Mouse (Mus musculus) midbrain, embryonic 11.5 days (tissue): ENCODE measurements at regions not wholly inside any gene's neighbourhood (a gene's known extent, or its start where the extent isn't known, plus 50 kb on each side); places are given as distances from the start of the nearest gene placed in this dataset.

Source experiments
- ATAC-seq: fragments of 200-750 bp; cut with Nextera tagmentation; 2 replicates; pipeline ENCODE4 v1.8.0; 2017; ENCODE audit warnings: moderate TSS enrichment, moderate library complexity; ENCODE audit not compliant: low FRiP score
- DNase-seq: peaks from one replicate; pipeline ENCODE4 v3.0.0; 2015; ENCODE audit warnings: low spot score; ENCODE audit errors: missing footprints
- H3K27ac ChIP-seq: fragments of 300-500 bp; sonication (generic); 2 replicates; pipeline ENCODE4 v1.5.1; 2014; ENCODE audit warnings: low read depth, low read length
- H3K27me3 ChIP-seq: fragments of 300-500 bp; sonication (generic); 2 replicates; pipeline ENCODE4 v1.6.1; 2014; ENCODE audit warnings: mild to moderate bottlenecking, low read length, moderate library complexity, mixed read lengths; ENCODE audit not compliant: control insufficient read depth, insufficient read depth
- H3K36me3 ChIP-seq: fragments of 300-500 bp; sonication (generic); 2 replicates; pipeline ENCODE4 v1.6.1; 2014; ENCODE audit warnings: mild to moderate bottlenecking, low read length, moderate library complexity, mixed read lengths; ENCODE audit not compliant: control insufficient read depth, insufficient read depth
- H3K4me1 ChIP-seq: fragments of 300-500 bp; sonication (generic); 2 replicates; pipeline ENCODE4 v1.6.1; 2014; ENCODE audit warnings: low read length; ENCODE audit not compliant: control insufficient read depth, insufficient read depth
- H3K4me2 ChIP-seq: fragments of 300-500 bp; sonication (generic); 2 replicates; pipeline ENCODE4 v1.6.1; 2014; ENCODE audit warnings: mild to moderate bottlenecking, moderate library complexity
- H3K4me3 ChIP-seq: fragments of 300-500 bp; sonication (generic); 2 replicates; pipeline ENCODE4 v1.5.1; 2014; ENCODE audit warnings: low read depth, low read length
- H3K9ac ChIP-seq: fragments of 300-500 bp; sonication (generic); 2 replicates; pipeline ENCODE4 v1.6.1; 2014; ENCODE audit warnings: low read length
- H3K9me3 ChIP-seq: fragments of 300-500 bp; sonication (generic); 2 replicates; pipeline ENCODE4 v1.6.1; 2016; ENCODE audit warnings: low read length; ENCODE audit not compliant: control insufficient read depth
- WGBS: fragments of 180-500 bp; shearing (Covaris S2); extraction: QIAGEN DNeasy Blood & Tissue Kit; methylation state at CpG from one replicate; pipeline ENCODE4 v1.1.7; 2014; 5-methylcytosine and 5-hydroxymethylcytosine counted together

DNA sequence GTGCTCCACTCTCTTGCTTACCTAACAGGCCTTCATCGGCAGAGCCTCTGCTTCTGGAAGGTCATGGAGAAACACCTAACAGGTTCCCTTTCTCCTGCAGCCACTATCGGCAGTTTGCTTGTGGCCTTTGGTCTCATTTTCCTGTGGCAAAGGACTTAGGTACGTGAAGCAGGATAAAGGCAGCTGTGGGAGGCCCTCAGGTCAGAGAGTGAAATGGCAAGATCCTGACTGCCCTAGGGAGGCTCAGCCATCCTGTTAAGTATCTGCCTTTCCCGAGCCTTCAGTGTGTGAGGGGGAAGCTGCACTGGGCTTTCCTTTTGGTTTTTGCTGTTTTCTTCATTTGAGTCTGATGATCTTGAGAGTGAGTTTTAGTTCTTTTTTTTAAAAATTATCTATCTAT is 228.8 kb downstream of the Foxo1 start:
- no peaks in the 10 kb centered on the region for H3K27me3 ChIP-seq
- H3K27ac ChIP-seq = no peak overlapping the region
- H3K9ac ChIP-seq = no peak overlapping the region
- no peak overlapping the region for H3K4me3 ChIP-seq
- H3K4me2 ChIP-seq = no peak overlapping the region
- WGBS = 83% methylated on average over 4 of the region's 4 CpGs
- no peak for ATAC-seq
- no peaks in the 10 kb centered on the region for H3K9me3 ChIP-seq
- no peaks in the 10 kb centered on the region for H3K36me3 ChIP-seq
- DNase-seq = no peak
- H3K4me1 ChIP-seq = no peaks in the 10 kb centered on the region

DNA sequence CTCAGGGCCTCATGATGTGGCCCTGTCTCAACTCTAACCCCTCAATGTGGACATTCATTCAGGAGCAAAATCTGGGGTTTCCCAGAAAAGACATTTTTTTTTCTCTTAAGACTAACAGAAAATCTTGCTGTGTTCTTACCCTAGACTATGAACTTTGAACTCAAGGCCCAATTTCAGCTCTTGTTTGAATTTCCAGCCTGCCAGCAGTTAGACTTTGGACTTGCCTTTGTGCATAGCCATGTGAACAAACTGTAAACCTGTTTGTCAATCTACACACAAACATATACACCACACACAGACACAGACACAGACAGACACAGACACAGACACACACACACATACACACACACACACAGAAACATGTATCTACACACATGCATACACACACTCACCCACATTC is 227.3 kb downstream of the Foxo1 start:
- no peak overlapping the region for H3K4me2 ChIP-seq
- no peaks in the 10 kb centered on the region for H3K4me1 ChIP-seq
- H3K4me3 ChIP-seq = no peak overlapping the region
- ATAC-seq = no peak
- no peaks in the 10 kb centered on the region for H3K9me3 ChIP-seq
- no peaks in the 10 kb centered on the region for H3K27me3 ChIP-seq
- no peak overlapping the region for H3K9ac ChIP-seq
- no peak for DNase-seq
- H3K36me3 ChIP-seq = no peaks in the 10 kb centered on the region
- no peak overlapping the region for H3K27ac ChIP-seq

DNA sequence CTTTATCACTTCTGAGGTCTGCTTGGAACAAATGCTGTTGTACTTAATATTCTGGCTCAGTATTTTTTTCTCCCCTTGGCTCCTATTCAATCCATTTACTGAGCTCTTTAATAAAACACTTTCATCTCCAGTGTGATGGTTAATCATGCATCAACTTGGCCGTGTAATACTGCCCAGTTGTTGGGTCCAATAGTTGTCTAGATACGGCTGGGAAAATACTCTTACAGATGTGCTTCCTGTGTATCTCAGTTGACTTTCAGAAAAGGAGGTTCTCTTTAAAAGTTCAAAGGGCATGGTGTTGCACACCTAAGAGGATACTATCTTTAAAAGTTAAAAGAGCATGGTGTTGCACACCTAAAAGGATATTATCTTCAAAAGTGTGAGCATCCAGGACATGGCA is 226.8 kb downstream of the Foxo1 start:
- ATAC-seq = no peak
- H3K27me3 ChIP-seq = no peaks in the 10 kb centered on the region
- H3K27ac ChIP-seq = no peak overlapping the region
- H3K9me3 ChIP-seq = no peaks in the 10 kb centered on the region
- DNase-seq = no peak
- H3K36me3 ChIP-seq = no peaks in the 10 kb centered on the region
- no peaks in the 10 kb centered on the region for H3K4me1 ChIP-seq
- WGBS = 78% methylated on average over 2 of the region's 2 CpGs
- H3K9ac ChIP-seq = no peak overlapping the region
- H3K4me2 ChIP-seq = no peak overlapping the region
- H3K4me3 ChIP-seq = no peak overlapping the region

DNA sequence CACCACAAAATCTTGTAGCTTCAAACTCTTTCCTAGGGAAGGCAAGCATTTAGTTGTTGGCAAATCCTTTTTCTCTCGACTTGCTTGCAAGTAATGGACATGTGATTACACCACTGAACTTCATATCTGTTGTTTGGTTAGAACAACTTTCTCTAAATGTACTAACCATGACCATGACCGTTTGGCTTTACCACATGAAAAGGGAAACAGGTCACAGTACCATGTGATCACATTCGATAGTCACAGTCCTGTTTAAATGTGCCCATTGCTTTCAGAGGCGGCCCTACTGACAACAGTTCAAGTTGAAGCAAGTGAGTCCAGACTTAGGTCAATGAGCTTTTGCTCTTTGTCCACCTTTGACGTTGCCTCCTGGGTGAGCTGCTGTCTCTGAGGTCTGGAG is 211.1 kb downstream of the Foxo1 start:
- DNase-seq (no peak), ATAC-seq (no peak)
- H3K27me3 ChIP-seq = no peaks in the 10 kb centered on the region
- 89% methylated on average over 5 of the region's 5 CpGs for WGBS
- H3K4me3 ChIP-seq = no peak overlapping the region
- no peaks in the 10 kb centered on the region for H3K9me3 ChIP-seq
- H3K27ac ChIP-seq = no peak overlapping the region
- H3K9ac ChIP-seq = no peak overlapping the region
- no peaks in the 10 kb centered on the region for H3K36me3 ChIP-seq
- H3K4me1 ChIP-seq = no peaks in the 10 kb centered on the region
- no peak overlapping the region for H3K4me2 ChIP-seq

DNA sequence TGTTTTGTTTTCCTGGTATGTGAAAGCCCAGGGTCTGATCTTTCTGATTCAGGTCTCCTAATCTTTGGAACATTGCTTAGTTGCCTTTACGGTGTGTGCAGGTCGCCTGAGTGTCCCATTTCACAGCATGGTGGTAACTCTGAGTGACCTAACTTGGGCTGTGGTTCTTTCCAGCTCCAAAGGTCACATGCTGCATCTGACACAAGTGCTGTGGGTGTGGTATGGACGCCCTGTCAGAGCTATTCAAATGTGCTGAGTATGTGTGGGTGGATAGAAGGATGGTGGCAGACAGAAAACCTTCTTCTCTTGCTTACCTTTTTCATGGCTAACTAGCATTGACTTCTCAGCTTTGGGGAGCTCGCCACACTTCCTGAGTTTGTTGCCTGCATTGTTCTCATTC is 201.8 kb downstream of the Foxo1 start:
- Histone ChIP-seq H3K9ac (no peak overlapping the region), H3K27ac (no peak overlapping the region), H3K4me3 (no peak overlapping the region), H3K27me3 (no peaks in the 10 kb centered on the region), H3K4me2 (no peak overlapping the region), H3K36me3 (no peaks in the 10 kb centered on the region), H3K4me1 (no peaks in the 10 kb centered on the region), H3K9me3 (peaks cover 6% of the 10 kb centered on the region; the same call in 1 of the 2 replicates)
- no peak for DNase-seq
- WGBS = 79% methylated on average over 4 of the region's 4 CpGs
- no peak for ATAC-seq

DNA sequence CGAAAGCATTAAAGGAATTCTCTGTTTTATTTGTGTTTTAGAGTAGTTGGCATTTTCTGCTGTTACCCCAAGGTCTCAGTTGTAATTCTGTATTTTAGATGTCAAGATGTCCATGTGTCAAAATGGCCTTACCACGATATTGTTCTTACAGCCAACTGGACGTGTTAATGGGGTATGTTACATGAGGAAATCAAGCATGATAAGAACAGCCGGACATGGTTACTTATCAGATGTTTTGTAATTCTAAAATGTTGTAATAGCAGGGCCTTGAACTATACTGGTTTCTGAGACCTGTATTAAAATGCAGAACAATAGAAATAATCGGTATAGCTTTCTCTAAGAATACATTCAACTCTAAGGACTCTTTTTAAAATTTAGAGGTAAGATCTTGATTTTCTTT is 201.3 kb downstream of the Foxo1 start:
- H3K9me3 ChIP-seq = peaks cover 6% of the 10 kb centered on the region; the same call in 1 of the 2 replicates

DNA sequence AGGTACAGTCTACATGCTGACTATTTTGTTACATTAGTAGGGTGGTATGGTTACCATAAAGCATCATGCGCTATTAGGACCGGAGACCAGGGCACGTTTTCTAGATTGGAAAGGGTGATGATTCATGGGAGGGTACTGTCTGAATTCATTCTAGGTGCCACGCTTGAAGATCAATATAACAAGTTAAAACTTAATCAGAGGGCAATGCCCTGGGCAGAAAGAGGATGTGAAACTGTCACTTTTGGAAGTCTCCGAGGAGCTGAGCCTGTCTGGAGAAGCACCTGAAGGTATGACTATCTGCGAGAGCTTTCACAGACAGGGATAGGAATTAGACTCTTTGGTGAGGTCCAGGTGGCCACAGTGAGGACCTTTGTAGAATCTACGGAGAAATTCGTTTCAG is 200.2 kb downstream of the Foxo1 start:
- H3K4me1 ChIP-seq = no peaks in the 10 kb centered on the region
- no peak overlapping the region for H3K27ac ChIP-seq
- no peak overlapping the region for H3K9ac ChIP-seq
- no peak for DNase-seq
- no peak for ATAC-seq
- peaks cover 6% of the 10 kb centered on the region; the same call in 1 of the 2 replicates for H3K9me3 ChIP-seq
- no peak overlapping the region for H3K4me3 ChIP-seq
- no peaks in the 10 kb centered on the region for H3K36me3 ChIP-seq
- no peaks in the 10 kb centered on the region for H3K27me3 ChIP-seq
- 88% methylated on average over 8 of the region's 8 CpGs for WGBS
- no peak overlapping the region for H3K4me2 ChIP-seq

More for the DNA sequence above, 201.3 kb downstream of the Foxo1 start:
- Histone ChIP-seq H3K9ac (no peak overlapping the region), H3K27ac (no peak overlapping the region), H3K36me3 (no peaks in the 10 kb centered on the region), H3K4me2 (no peak overlapping the region), H3K4me1 (no peaks in the 10 kb centered on the region), H3K4me3 (no peak overlapping the region), H3K27me3 (no peaks in the 10 kb centered on the region)
- no peak for DNase-seq
- no peak for ATAC-seq
- WGBS = 90% methylated on average over 5 of the region's 5 CpGs

DNA sequence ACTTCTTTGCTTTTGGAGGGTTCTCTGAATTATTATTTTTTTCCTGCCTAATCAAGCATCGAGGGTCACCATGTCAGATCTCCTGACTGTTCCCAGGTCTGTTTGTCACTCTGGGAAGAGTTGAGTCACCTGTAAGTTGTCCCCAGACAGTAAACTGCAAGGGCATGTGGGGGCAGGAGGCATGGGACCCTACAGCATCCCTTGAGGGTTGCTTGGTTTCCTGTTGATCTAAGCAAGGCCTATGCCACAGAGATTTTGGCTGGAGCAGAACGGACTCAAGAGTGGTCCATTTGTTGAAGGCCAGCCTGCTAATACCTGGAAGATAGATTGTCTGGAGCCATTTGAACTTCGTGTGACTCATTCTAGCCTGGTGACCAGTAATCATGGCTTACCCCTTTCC is 199.7 kb downstream of the Foxo1 start:
- H3K27ac ChIP-seq = no peak overlapping the region
- ATAC-seq (no peak), DNase-seq (no peak)
- no peaks in the 10 kb centered on the region for H3K4me1 ChIP-seq
- no peaks in the 10 kb centered on the region for H3K36me3 ChIP-seq
- no peak overlapping the region for H3K4me2 ChIP-seq
- 79% methylated on average over 3 of the region's 3 CpGs for WGBS
- no peak overlapping the region for H3K4me3 ChIP-seq
- no peak overlapping the region for H3K9ac ChIP-seq
- no peaks in the 10 kb centered on the region for H3K27me3 ChIP-seq
- H3K9me3 ChIP-seq = peaks cover 6% of the 10 kb centered on the region; the same call in 1 of the 2 replicates

DNA sequence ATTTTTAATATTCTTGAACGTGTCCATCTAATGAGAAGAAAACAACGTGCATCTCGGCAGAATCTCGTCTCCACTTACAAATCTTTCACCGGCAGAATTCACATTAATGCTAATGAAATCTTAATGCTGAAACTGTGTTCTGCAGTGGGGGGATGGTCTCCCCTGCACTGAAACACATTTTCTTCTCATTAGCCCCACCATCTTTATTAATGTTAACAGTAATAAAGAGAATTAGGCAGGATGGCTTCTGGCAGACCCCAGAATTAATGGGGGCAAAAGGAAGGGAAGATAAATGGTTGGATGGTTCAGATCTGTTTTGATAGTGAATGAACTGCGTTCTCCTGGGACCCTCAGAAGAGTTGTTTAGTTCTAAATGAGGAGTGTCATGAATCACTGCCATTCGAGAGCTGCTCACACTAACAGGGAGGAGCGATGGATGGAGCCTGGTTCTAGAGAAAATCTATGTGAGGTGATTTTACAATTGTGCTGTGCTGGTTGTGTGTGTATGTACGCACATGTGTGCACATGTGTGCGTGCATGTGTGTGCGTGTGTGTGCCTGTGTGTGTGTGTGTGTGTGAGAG is 198.9 kb downstream of the Foxo1 start:
- no peak overlapping the region for H3K4me3 ChIP-seq
- ATAC-seq (no peak), DNase-seq (no peak)
- H3K36me3 ChIP-seq = no peaks in the 10 kb centered on the region
- WGBS = 89% methylated on average over 11 of the region's 11 CpGs
- H3K27me3 ChIP-seq = no peaks in the 10 kb centered on the region
- H3K27ac ChIP-seq = no peak overlapping the region
- no peaks in the 10 kb centered on the region for H3K4me1 ChIP-seq
- peaks cover 6% of the 10 kb centered on the region; the same call in 1 of the 2 replicates for H3K9me3 ChIP-seq
- no peak overlapping the region for H3K4me2 ChIP-seq
- no peak overlapping the region for H3K9ac ChIP-seq
